Mouse (Mus musculus) Muller cell, postnatal 12 days (primary cell): ENCODE measurements at regions not wholly inside any gene's neighbourhood (a gene's known extent, or its start where the extent isn't known, plus 50 kb on each side); places are given as distances from the start of the nearest gene placed in this dataset.

Experiments
- DNase-seq: peaks from one replicate; pipeline ENCODE4 v3.0.0-alpha.2; 2015; ENCODE audit errors: inconsistent ontology term

- no peak for DNase-seq
Measured at GRCm38 (mm10) chr10:24437177-24437576, 158.1 kb upstream of the Ccn2 start.

- peak; percentile 45 for DNase-seq
Measured at GRCm38 (mm10) chr10:24444572-24444971, 150.7 kb upstream of the Ccn2 start.

- peak; percentile 61 for DNase-seq
Measured at GRCm38 (mm10) chr10:24445036-24445435, 150.2 kb upstream of the Ccn2 start.

- no peak for DNase-seq
Measured at GRCm38 (mm10) chr10:24446168-24446567, 149.1 kb upstream of the Ccn2 start.

GRCm38 (mm10) chr10:24447135-24447534, 148.1 kb upstream of the Ccn2 start:
- DNase-seq: peak; percentile 29

- no peak for DNase-seq
Measured at GRCm38 (mm10) chr10:24448001-24448561, 147.2 kb upstream of the Ccn2 start.

GRCm38 (mm10) chr10:24453507-24453906, 141.7 kb upstream of the Ccn2 start:
- no peak for DNase-seq

- peak; percentile 85 for DNase-seq
Measured at GRCm38 (mm10) chr10:24458667-24459066, 136.6 kb upstream of the Ccn2 start.

- DNase-seq: no peak
Measured at GRCm38 (mm10) chr10:24463873-24464272, 131.4 kb upstream of the Ccn2 start.

- DNase-seq: peak; percentile 75
Measured at GRCm38 (mm10) chr10:24464377-24464776, 130.9 kb upstream of the Ccn2 start.

GRCm38 (mm10) chr10:24469741-24470140, 125.5 kb upstream of the Ccn2 start:
- DNase-seq: peak; percentile 66

- no peak for DNase-seq
Measured at GRCm38 (mm10) chr10:24471521-24471920, 123.7 kb upstream of the Ccn2 start.

GRCm38 (mm10) chr10:24476288-24476687, 119.0 kb upstream of the Ccn2 start:
- peak; percentile 30 for DNase-seq

GRCm38 (mm10) chr10:24478535-24478934, 116.7 kb upstream of the Ccn2 start:
- no peak for DNase-seq

- peak; percentile 24 for DNase-seq
Measured at GRCm38 (mm10) chr10:24479148-24479547, 116.1 kb upstream of the Ccn2 start.

GRCm38 (mm10) chr10:24481926-24482612, 113.2 kb upstream of the Ccn2 start:
- no peak for DNase-seq

GRCm38 (mm10) chr10:24483053-24483452, 112.2 kb upstream of the Ccn2 start:
- no peak for DNase-seq

GRCm38 (mm10) chr10:24484101-24484660, 111.1 kb upstream of the Ccn2 start:
- peak; percentile 72 for DNase-seq

- peak; percentile 62 for DNase-seq
Measured at GRCm38 (mm10) chr10:24485461-24485860, 109.8 kb upstream of the Ccn2 start.

- DNase-seq: peak; percentile 86
Measured at GRCm38 (mm10) chr10:24486224-24486623, 109.0 kb upstream of the Ccn2 start.

- no peak for DNase-seq
Measured at GRCm38 (mm10) chr10:24487915-24488314, 107.3 kb upstream of the Ccn2 start.

- no peak for DNase-seq
Measured at GRCm38 (mm10) chr10:24490432-24490831, 104.8 kb upstream of the Ccn2 start.

- DNase-seq: no peak
Measured at GRCm38 (mm10) chr10:24491848-24492247, 103.4 kb upstream of the Ccn2 start.
